Mouse (Mus musculus) E14TG2a.4 (cell line): Measurements from ENCODE around the gene D17Wsu92e.
A peak's percentile ranks its signal among the peaks of the same experiment; 100 is the strongest.

Experiments
- H3K27me3 ChIP-seq: 2 replicates; pipeline ENCODE4 v1.6.1; 2014; ENCODE audit warnings: low read length, control low read depth; ENCODE audit not compliant: insufficient read depth
- H3K36me3 ChIP-seq: 2 replicates; pipeline ENCODE4 v1.6.1; 2014; ENCODE audit warnings: low read length, control low read depth; ENCODE audit not compliant: insufficient read depth
- H3K4me1 ChIP-seq: replicated peaks from 2 replicates; pipeline ENCODE4 v1.6.1; 2014; ENCODE audit warnings: low read depth, low read length, control low read depth
- H3K4me3 ChIP-seq: replicated peaks from 2 replicates; pipeline ENCODE4 v1.5.1; 2014; ENCODE audit warnings: mild to moderate bottlenecking, low read length
- H3K9me3 ChIP-seq: 2 replicates; pipeline ENCODE4 v1.6.1; 2014; ENCODE audit warnings: low read length, control low read depth
- CTCF ChIP-seq: conservative IDR thresholded peaks from 2 replicates; pipeline ENCODE4 v1.5.1; 2014; ENCODE audit warnings: low read length
- NANOG ChIP-seq: IDR thresholded peaks from 2 replicates; pipeline ENCODE4 v1.6.1; 2014; ENCODE audit warnings: borderline replicate concordance, low read length, mixed read lengths
- POU5F1 ChIP-seq: IDR thresholded peaks from 2 replicates; pipeline ENCODE4 v1.6.1; 2014; ENCODE audit warnings: low read length, borderline replicate concordance

D17Wsu92e gene

DNA sequence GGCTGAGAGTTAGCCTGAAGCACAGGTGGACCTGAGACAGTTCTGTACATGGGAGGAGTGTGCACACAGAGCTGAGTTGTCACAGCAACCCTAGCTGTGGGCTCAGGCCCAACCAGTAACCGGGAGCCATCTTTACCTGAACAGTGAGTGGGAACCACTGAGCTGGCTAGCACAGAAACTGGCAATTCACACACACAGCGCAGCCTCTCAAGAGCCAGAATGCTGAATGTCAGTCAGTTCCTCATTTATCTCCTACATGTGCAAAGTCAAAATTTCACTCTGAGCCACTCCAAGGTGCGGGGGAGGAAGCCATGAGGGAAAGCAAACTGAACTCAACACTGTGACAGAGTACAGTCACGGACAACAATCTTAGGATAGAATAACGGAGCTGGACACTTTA, 53.3 kb downstream of the D17Wsu92e start:
- no peak for TF ChIP-seq POU5F1
- TF ChIP-seq CTCF: no peak
- no peak for TF ChIP-seq NANOG
- peaks cover 82% of the 10 kb centered on the region for H3K36me3 ChIP-seq
- H3K4me3 ChIP-seq: no peak overlapping the region
- peaks cover 30% of the 10 kb centered on the region for H3K4me1 ChIP-seq
- H3K9me3 ChIP-seq: no peaks in the 10 kb centered on the region; the same call in 1 of the 2 replicates
- H3K27me3 ChIP-seq: no peaks in the 10 kb centered on the region

DNA sequence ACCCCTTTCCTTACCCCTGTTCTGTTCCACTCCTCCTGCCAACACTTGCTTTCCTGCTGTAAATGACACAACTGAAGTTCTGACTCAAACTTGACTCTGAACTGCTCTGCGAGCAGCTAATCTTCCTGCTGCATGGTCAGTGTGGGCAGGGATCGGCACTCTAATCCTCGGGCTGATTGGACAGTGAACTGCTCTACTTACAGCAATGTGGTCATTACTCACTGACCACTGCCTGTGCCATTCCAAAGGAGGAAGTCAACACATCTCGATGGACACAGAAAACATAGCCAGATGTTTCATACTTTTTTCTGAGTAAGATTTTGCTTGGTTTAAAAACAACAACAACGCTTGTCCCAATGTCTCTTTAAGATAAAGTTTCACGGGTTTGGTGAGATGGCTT, 55.4 kb downstream of the D17Wsu92e start:
- Histone ChIP-seq H3K27me3 (no peaks in the 10 kb centered on the region), H3K4me1 (peaks cover 50% of the 10 kb centered on the region), H3K36me3 (peaks cover 83% of the 10 kb centered on the region), H3K9me3 (no peaks in the 10 kb centered on the region; the same call in 1 of the 2 replicates), H3K4me3 (no peak overlapping the region)
- no peak for TF ChIP-seq POU5F1
- no peak for TF ChIP-seq NANOG
- no peak for TF ChIP-seq CTCF

GRCm38 (mm10) chr17:27764453-27764852, 56.0 kb downstream of the D17Wsu92e start:
- no peaks in the 10 kb centered on the region; the same call in 1 of the 2 replicates for H3K9me3 ChIP-seq
- H3K4me1 ChIP-seq: peaks cover 52% of the 10 kb centered on the region
- no peaks in the 10 kb centered on the region for H3K27me3 ChIP-seq
- H3K4me3 ChIP-seq: no peak overlapping the region
- peak; percentile 59 for TF ChIP-seq CTCF
- no peak for TF ChIP-seq NANOG
- H3K36me3 ChIP-seq: peaks cover 83% of the 10 kb centered on the region

GRCm38 (mm10) chr17:27762884-27763283, 57.6 kb downstream of the D17Wsu92e start:
- TF ChIP-seq POU5F1 (no peak), CTCF (no peak), NANOG (no peak)
- Histone ChIP-seq H3K4me3 (no peak overlapping the region), H3K9me3 (no peaks in the 10 kb centered on the region; the same call in 1 of the 2 replicates), H3K36me3 (peaks cover 90% of the 10 kb centered on the region), H3K4me1 (peaks cover 41% of the 10 kb centered on the region), H3K27me3 (no peaks in the 10 kb centered on the region)

GRCm38 (mm10) chr17:27761639-27762336, 58.7 kb downstream of the D17Wsu92e start:
- H3K9me3 ChIP-seq: no peaks in the 10 kb centered on the region; the same call in 1 of the 2 replicates
- H3K4me1 ChIP-seq: peaks cover 33% of the 10 kb centered on the region
- no peak overlapping the region for H3K4me3 ChIP-seq
- H3K36me3 ChIP-seq: peaks cover 88% of the 10 kb centered on the region
- no peaks in the 10 kb centered on the region for H3K27me3 ChIP-seq
- no peak for TF ChIP-seq NANOG
- peak; percentile 80 for TF ChIP-seq CTCF
- TF ChIP-seq POU5F1: no peak

GRCm38 (mm10) chr17:27760169-27760568, 60.3 kb downstream of the D17Wsu92e start:
- Histone ChIP-seq H3K9me3 (no peaks in the 10 kb centered on the region; the same call in 1 of the 2 replicates), H3K27me3 (no peaks in the 10 kb centered on the region), H3K4me1 (peaks cover 45% of the 10 kb centered on the region), H3K4me3 (no peak overlapping the region), H3K36me3 (peaks cover 88% of the 10 kb centered on the region)
- TF ChIP-seq CTCF (no peak), POU5F1 (no peak), NANOG (no peak)

DNA sequence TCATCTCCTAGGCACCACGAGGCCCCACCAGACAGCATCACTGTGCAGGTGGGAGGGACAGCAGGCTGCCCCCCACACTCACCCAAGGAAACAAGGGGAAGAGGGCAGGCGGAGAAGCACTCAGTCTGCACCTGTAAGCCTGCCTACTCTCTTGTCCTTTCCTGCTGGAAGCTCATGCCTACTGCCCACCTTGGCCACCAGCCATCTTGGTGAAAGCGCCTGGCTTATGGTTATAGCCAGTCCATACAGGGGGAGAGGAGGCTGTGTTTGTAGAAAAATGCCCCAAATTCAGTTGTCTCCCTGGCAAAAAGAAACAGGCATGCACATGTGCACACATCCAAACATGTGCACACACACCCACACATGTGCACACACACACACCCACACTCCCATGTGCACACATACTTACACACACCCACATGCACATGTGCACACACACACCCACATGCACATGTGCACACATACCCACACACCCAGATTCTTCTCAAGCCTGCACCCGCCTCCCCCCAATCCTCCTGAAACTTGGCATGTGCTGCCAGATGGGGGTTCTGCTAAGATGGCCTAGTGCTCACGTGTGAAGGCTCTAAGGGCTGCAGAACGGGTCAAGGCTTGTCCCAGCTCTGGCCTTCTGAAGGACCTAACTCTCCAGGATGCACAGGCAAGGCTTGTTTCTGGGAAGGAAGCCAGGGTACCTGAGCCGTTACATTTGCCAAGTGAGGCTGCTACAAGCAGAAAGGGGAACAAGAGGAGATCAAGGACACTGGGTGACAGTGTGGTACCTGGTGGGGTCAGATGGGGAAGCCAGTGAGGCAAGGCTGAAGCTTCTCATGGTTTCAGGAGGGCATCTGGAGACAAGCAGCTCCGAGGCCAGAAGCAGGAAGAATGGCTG, 68.9 kb downstream of the D17Wsu92e start:
- peaks cover 61% of the 10 kb centered on the region for H3K4me1 ChIP-seq
- no peaks in the 10 kb centered on the region for H3K9me3 ChIP-seq
- no peak overlapping the region for H3K4me3 ChIP-seq
- no peak for TF ChIP-seq POU5F1
- no peak for TF ChIP-seq NANOG
- TF ChIP-seq CTCF: no peak
- no peaks in the 10 kb centered on the region for H3K27me3 ChIP-seq
- peaks cover 89% of the 10 kb centered on the region for H3K36me3 ChIP-seq

GRCm38 (mm10) chr17:27750451-27750942, 70.0 kb downstream of the D17Wsu92e start:
- H3K4me1 ChIP-seq: peaks cover 55% of the 10 kb centered on the region
- no peaks in the 10 kb centered on the region for H3K27me3 ChIP-seq
- H3K4me3 ChIP-seq: no peak overlapping the region
- H3K9me3 ChIP-seq: no peaks in the 10 kb centered on the region
- peaks cover 82% of the 10 kb centered on the region for H3K36me3 ChIP-seq
- no peak for TF ChIP-seq CTCF
